Mouse (Mus musculus): ENCODE measurements at regions not wholly inside any gene's neighbourhood (a gene's known extent, or its start where the extent isn't known, plus 50 kb on each side); places are given as distances from the start of the nearest gene placed in this dataset.

DNA sequence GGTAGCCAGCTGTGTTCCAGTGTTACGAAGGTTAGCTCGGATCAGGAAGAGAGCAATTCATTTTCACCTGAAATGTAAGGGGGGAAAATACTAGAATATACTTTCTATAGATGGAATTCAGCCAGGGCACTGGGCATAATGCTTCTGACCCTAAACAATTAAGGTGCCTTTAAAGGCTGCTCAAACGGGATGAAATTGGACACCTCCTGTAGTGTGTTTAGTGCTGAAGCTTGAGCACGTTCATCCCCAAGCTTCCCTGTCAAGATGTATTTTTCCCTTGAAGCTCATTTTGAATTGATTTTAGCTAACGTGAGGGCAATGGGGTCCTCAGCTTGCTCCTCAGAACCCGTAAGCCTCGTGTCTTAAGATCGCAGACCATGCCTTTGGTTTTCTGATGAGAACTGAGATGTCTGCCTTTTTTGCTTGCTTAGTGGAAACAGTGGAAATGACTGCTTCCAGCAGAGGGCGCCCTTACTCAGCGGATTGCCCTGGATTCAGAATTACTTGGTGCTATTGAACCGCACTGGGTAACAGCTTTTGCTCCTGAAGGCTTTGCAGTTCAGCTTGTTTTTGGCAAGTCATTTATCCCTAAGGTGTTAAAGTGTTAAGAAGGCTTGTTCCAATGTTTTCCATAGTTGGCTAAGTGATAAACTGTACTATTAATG, 74.6 kb upstream of the Fermt1 start:
- DNase-seq (ENCODE audit: low spot score) = peak; percentile 58

DNA sequence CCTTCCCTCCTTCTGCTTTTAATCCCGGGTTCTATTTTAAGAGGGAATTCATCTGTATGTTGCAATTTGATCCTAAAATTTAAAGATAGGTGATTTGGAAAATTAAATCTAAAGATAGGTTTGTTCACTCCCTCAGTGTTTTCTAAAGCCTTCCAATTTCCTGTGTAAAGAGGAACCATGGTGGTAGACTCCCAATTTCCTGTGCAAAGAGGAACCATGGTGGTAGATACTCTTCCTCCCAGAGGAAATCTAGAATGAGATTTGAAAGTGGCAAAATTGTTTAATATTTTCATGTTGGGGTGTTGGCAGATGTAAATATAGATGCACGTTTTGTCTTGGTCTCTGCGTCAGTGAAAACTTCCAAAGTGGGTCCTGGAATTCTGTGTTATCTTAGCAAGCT, 75.5 kb upstream of the Fermt1 start:
- DNase-seq (ENCODE audit: low spot score) = no peak

- DNase-seq (ENCODE audit: low spot score) = no peak
These were observed 81.3 kb upstream of the Fermt1 start for GRCm38 (mm10) chr2:133027038-133027437.

DNA sequence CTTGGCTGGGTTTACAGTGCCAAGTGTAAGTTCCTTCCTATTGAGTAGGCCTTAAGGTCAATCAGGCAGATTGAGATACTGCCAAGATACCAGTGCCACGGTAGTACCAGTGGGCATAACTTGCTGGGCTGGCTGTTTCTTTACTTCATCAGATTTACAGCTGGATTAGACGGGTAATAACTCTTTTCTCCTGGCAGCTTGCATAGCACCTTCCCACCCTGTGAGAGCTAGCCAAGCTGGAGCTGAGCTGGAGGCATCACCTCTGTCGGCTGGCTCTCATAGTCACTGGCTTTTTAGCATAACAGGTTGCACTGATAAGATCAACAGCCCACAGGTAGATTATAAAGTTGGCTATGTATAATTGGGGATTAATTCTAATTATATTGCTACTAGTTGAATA, 89.7 kb upstream of the Fermt1 start:
- no peak for DNase-seq (ENCODE audit: low spot score)

GRCm38 (mm10) chr2:133040708-133041107, 95.0 kb upstream of the Fermt1 start:
- DNase-seq (ENCODE audit: low spot score) = no peak

GRCm38 (mm10) chr2:133077698-133078356, 132.1 kb upstream of the Fermt1 start:
- no peak for DNase-seq (ENCODE audit: low spot score)

DNA sequence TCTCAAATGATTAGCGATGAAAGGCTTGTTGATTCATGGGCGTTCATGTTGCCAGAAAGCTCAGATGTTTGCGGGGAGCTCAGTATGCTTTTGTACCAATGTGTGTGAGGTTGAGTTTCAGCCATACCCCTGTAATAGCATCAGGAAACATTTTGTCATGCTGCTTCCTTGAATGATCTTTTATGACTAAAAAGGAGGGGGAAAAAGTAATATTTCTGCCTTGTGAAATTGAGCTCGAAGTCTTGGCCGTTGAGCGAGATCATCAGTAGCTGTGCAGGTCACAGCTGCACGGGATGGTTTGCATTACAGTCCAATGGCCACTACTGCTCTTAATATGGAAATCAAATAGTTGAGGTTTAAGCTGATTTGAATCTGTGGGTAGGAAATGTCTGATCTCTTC, 145.3 kb upstream of the Fermt1 start:
- DNase-seq (ENCODE audit: low spot score) = no peak

GRCm38 (mm10) chr2:133113642-133114041, 167.9 kb upstream of the Fermt1 start:
- peak; percentile 62 for DNase-seq (ENCODE audit: low spot score)

- no peak for DNase-seq (ENCODE audit: low spot score)
These were observed 172.9 kb upstream of the Fermt1 start for GRCm38 (mm10) chr2:133118651-133119050.

- DNase-seq (ENCODE audit: low spot score) = no peak
These were observed 179.6 kb upstream of the Fermt1 start for GRCm38 (mm10) chr2:133125212-133125801.

DNA sequence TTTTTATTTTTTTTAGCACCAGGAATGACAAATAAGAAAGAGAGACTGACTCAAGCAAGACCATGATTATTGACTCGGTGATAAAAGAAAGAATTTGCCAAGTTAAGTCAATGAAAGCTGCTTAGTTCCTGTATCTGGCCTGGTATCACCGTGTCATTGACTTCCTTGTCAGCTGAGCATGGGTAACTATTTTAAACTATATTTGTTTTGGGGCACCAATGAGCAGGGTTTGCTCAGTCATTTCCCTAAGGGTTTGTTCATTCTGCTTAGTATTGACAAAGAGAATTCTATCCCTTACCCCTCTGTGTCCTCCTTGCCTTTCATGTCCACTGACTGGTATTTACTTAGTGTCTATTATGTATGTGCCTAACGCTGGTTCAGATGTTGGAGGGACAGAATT, 189.2 kb upstream of the Fermt1 start:
- DNase-seq (ENCODE audit: low spot score) = no peak

- no peak for DNase-seq (ENCODE audit: low spot score)
These were observed 193.2 kb upstream of the Fermt1 start for GRCm38 (mm10) chr2:133138877-133139276.

DNA sequence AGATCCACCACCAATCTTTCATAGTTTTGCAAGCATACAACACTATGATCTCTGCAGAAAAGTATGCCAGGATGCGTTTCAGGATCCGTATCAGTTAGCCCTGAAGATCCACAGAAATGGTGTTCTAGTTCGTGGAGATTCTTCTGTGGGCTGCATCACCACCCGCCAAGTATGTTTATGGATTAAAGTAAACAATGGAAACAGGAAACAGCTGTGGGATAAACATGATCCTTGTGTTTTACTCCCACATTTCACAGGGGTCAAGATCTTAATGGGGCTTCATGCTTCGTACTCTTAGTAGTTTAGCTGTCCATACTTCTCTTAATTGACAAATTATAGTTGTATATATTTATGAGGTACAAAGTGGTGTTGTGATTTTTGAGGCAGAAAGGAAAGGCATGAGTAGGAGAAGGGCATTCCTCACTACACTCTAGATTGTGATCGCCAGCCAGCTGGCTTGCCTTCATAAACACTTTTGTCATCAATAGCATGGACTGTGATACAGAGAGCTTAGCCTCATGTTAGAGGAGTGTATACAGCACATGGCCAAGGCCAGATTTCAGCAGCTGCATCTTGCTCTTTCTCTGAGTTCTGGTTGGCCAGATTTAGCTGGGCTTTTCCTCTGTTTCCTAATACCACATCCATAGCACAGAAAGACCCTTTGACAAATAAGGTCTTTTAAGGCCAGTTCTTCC, 195.8 kb upstream of the Fermt1 start:
- no peak for DNase-seq (ENCODE audit: low spot score)

GRCm38 (mm10) chr2:133152461-133152860, 206.8 kb upstream of the Fermt1 start:
- DNase-seq (ENCODE audit: low spot score) = no peak

- DNase-seq (ENCODE audit: low spot score) = no peak
These were observed 210.8 kb upstream of the Fermt1 start for GRCm38 (mm10) chr2:133156537-133156936.

GRCm38 (mm10) chr2:133158206-133158605, 212.5 kb upstream of the Fermt1 start:
- DNase-seq (ENCODE audit: low spot score) = no peak

DNA sequence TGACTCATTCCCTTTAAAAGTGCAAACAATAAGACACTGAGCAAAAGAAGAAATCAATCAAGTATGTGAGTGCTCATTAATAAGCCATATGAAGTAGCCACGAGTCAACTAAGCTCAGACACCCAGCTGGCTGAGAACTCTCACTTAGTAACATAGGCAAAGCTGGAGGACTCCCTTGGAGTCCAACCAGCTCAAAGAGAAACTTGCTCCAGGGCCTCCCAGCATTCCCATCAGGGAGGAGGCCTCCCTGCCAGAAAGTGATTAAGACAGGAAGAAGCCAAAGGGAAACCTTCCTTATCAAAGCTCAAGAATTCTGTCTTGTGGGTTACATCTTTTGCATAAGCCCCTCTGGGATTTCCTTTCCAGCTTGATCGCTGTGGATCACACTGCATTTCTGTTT, 213.7 kb upstream of the Fermt1 start:
- no peak for DNase-seq (ENCODE audit: low spot score)

DNA sequence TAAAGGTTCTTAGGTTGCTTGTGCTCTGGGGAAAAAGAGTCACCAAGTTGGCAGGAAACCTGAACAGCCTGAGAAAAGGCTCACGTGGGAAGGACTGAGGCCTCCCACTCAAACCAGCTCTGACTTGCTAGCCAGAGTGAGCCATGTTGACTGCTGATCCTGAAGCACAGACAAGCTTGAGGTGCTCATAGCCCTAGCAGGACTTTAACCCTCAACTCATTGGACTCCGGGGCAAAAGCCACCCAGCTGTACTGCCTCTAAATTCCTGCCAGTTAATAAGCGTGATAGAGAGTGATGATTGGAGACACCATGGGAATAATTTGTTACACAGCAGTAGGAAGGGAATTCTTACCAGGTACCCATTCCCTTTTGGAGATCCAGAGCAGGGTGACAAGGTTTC, 230.7 kb upstream of the Fermt1 start:
- DNase-seq (ENCODE audit: low spot score) = no peak

DNA sequence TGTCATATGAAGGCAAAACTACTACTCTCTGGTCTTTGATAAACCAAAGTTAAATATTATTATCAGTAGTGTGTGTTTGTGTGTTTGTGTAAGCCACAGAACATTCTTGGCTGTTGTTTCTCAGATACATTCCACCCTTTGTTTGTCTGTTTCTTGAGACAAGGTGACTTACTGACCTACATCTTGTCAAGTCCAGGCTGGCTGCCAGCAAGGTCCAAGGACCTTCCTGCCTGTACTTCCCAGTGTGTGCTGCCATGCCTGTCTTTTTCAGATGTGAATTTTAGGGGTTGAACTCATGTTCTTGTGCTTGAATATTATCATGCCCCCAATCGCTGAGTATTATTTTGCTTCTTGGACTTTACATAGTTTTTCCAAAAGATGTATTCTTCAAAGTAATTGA, 235.5 kb upstream of the Fermt1 start:
- DNase-seq (ENCODE audit: low spot score) = no peak

DNA sequence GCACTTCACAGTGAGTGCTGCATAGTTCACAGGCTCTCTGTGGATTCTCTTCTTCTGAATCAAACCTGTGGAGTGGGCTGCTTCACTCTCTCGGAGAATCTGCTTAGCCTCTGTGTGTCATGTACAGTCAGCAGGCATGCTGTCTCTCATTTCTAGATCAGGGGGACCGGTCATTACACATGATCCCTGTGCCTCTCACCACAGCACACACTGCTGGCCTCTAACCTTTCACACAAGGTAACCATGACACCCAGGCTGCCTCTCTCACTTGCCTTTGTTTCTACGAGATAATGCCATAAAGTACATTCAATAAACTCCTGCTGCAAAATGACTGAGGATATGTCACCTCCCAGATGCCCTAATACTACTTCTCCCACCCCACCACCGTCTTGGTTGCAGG, 237.2 kb upstream of the Fermt1 start:
- DNase-seq (ENCODE audit: low spot score) = no peak

DNA sequence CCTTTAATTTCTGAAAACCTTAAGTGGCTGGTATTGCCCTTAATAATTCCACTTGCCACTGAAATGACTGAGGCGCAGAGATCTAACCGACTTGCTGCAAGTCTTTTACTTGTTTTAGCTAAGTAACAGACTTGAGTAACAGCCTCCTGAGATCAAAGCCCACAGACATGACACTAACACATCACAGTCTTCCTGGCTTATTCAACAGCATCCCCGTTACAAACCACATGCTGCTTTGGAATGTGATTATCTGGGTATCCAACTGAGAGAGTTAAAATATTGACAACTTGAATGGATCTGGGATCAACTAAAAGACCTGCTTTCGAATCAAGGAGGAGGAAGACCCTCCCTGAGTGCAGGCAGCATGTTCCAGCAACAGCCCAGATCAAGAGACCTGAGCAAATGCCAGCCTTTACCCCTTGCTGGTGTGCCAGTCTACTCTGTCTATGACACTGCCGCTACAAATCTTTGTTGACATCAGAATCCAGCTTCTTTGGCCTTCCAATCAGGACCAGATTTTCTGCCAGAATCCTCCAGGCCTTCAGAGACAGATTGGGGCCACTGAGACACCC, 258.7 kb upstream of the Fermt1 start:
- no peak for DNase-seq (ENCODE audit: low spot score)

- no peak for DNase-seq (ENCODE audit: low spot score)
These were observed 262.8 kb upstream of the Fermt1 start for GRCm38 (mm10) chr2:133208498-133208897.
